ENCODE assay signal across 8 mouse cellular contexts in genomic region chr15:84251227-84251626, GRCm38 (mm10). TPM values are rescaled to one million over a fixed set of nuclear protein-coding genes. Genes with fewer than 3 reads are reported as not detected.
DNase-seq lines count a peak whose midpoint lies in the region; ATAC-seq and TF ChIP-seq lines count a peak whose summit lies in the region.

No protein-coding gene starts in this region.

- TF ChIP-seq CTCF in lung, adult 2 months (IDR thresholded peaks at IDR 0.05; ENCODE audit: insufficient read depth, low read length), result no peak
- no peak for TF ChIP-seq CTCF in heart, postnatal 0 days (IDR thresholded peaks at IDR 0.05; ENCODE audit: low read depth)
- no peak for TF ChIP-seq CTCF in left cerebral cortex, adult 2 months (IDR thresholded peaks at IDR 0.05)

- peaks cover 22% of the 10 kb centered on the region for H3K4me1 ChIP-seq in lung, adult 2 months (ENCODE audit: control insufficient read depth, insufficient read depth, low read length)
- peaks cover 40% of the 10 kb centered on the region for H3K4me1 ChIP-seq in heart, postnatal 0 days (ENCODE audit: control insufficient read depth, insufficient read depth)

- TF ChIP-seq EP300 in heart, postnatal 0 days (IDR thresholded peaks at IDR 0.05; ENCODE audit: low read depth), result no peak

- no peaks in the 10 kb centered on the region for H3K27me3 ChIP-seq in heart, postnatal 0 days (ENCODE audit: control insufficient read depth, insufficient read depth, low read length)

- H3K27ac ChIP-seq in heart, postnatal 0 days (ENCODE audit: low read depth), result peak overlapping the region; percentile 97
- H3K27ac ChIP-seq in left cerebral cortex, adult 2 months, result no peak overlapping the region

- 43% methylated on average over 13 of the region's 13 CpGs for WGBS in lung, adult 2 months
- 17% methylated on average over 13 of the region's 13 CpGs for WGBS in heart, postnatal 0 days

- H3K4me2 ChIP-seq in heart, postnatal 0 days (ENCODE audit: low read depth, low read length), result no peak overlapping the region

- peak; percentile 48 to 72 for DNase-seq in lung, adult 18-20 months
- no peak for DNase-seq in lung, adult 2 months
- peak; percentile 35 to 46 for DNase-seq in cerebellum, postnatal 36 days
- DNase-seq in heart, postnatal 0 days (ENCODE audit: low spot score), result peak; percentile 87
- DNase-seq in lung, postnatal 14 days, result peak; percentile 74
- DNase-seq in left cerebral cortex, adult 2 months (ENCODE audit: extremely low spot score in 1 of 2, low spot score in 2 of 2), result no peak
- DNase-seq in right cerebral cortex, postnatal 36 days (ENCODE audit: low spot score in 2 of 2), result no peak
- no peak for DNase-seq in layer of hippocampus, adult 8-10 months (ENCODE audit: low spot score in 2 of 2)

- H3K36me3 ChIP-seq in heart, postnatal 0 days (replicated peaks; ENCODE audit: control insufficient read depth, insufficient read depth, low read length), result no peaks in the 10 kb centered on the region

- no peak for TF ChIP-seq POLR2A in lung, adult 2 months (IDR thresholded peaks at IDR 0.05; ENCODE audit: borderline replicate concordance, extremely low read depth, low read depth, low read length)

- no peaks in the 10 kb centered on the region for H3K9me3 ChIP-seq in heart, postnatal 0 days (replicated peaks; ENCODE audit: control insufficient read depth, low read length)

- intact Hi-C loops in left cerebral cortex, adult 2 months (cut with DNase I), result no loop called here

- peak overlapping the region; percentile 53 for H3K9ac ChIP-seq in heart, postnatal 0 days (replicated peaks; ENCODE audit: low read depth, low read length)

- no peak overlapping the region for H3K4me3 ChIP-seq in lung, adult 2 months (replicated peaks; ENCODE audit: extremely low read depth, low read depth, low read length)
- H3K4me3 ChIP-seq in heart, postnatal 0 days (ENCODE audit: low read depth, low read length), result no peak overlapping the region
- no peak overlapping the region for H3K4me3 ChIP-seq in left cerebral cortex, adult 2 months

- ATAC-seq in heart, postnatal 0 days (ENCODE audit: insufficient read depth, low read depth), result peak; percentile 77

RNA-seq across cellular contexts. Expression of gene Parvb, which starts 19.4 kb away (rescaled TPM):
- polyA plus RNA-seq in lung, adult 2 months (2012; rRNA removed), result 39.3 and 47.5 TPM in 2 replicates
- total RNA-seq in heart, postnatal 0 days (2014; rRNA removed; ENCODE audit: low replicate concordance), result 26.1 and 31.8 TPM in 2 replicates
- 10.8 and 11.7 TPM in 2 replicates for polyA plus RNA-seq in heart, postnatal 0 days (2015; fragmentation: Nextera tagmentation; extraction: Ambion mirVana)
- 10 to 100 TPM; 19.3 to 20.9 TPM for total RNA-seq in left cerebral cortex, adult 2 months (2021)
- total RNA-seq in layer of hippocampus, adult 8-10 months (2022), result 10 to 100 TPM; 23.2 to 33.7 (median 26.9) TPM

RNA-seq across cellular contexts. Expression of gene Samm50, which starts 59.2 kb away (rescaled TPM):
- polyA plus RNA-seq in lung, adult 2 months (2012; rRNA removed), result 7.2 and 12.4 TPM in 2 replicates
- 34.1 and 42.4 TPM in 2 replicates for total RNA-seq in heart, postnatal 0 days (2014; rRNA removed; ENCODE audit: low replicate concordance)
- 201 and 207 TPM in 2 replicates for polyA plus RNA-seq in heart, postnatal 0 days (2015; fragmentation: Nextera tagmentation; extraction: Ambion mirVana)
- total RNA-seq in left cerebral cortex, adult 2 months (2021), result 100 to 1,000 TPM in 1 of 2 experiments, 10 to 100 TPM in 1; 99.4 to 111 TPM
- 100 to 1,000 TPM; 102 to 107 (median 105) TPM for total RNA-seq in layer of hippocampus, adult 8-10 months (2022)

Comparison
In these comparisons a context has a peak if more than half of its experiments do, and no peak if none do; other contexts are left out.
1. DNase-seq: peak in lung, adult 18-20 months (2 of 2), cerebellum, postnatal 36 days (2 of 2), heart, postnatal 0 days (single experiment) and lung, postnatal 14 days (single experiment); none in lung, adult 2 months (single experiment), left cerebral cortex, adult 2 months (0 of 2), right cerebral cortex, postnatal 36 days (0 of 2) and layer of hippocampus, adult 8-10 months (0 of 2).